Comparison of ENCODE assay signal across 11 mouse cellular contexts in the genomic region with DNA sequence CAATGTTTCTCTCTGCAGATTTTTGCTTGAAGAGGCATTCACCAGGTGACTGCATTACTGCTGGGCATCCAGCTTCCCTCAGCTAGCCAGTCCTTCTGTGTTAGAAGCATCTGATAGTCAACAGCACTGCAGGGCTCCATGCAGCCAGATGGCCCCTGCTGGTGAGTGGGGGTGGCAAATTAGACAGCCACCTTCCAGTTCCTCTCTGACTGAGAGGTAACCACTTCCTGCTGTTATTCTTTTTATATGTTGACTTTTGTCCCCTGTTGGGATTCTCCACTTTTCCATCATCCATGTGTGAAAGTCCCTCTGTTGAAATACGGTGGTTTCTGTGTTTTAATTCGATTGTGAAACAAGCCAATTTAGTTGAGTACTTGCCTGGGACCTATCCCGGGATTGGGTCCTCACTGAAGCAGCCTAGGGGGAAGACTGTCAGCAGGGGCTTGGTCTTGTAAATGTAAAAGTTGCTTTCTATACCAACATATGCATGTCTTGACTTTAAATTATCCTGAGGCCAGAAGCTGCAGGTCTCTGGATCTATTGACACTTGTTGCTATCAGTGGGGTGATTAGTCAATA. TPM values are rescaled to one million over a fixed set of nuclear protein-coding genes. Genes with fewer than 3 reads are reported as not detected.
DNase-seq lines count a peak whose midpoint lies in the region; ATAC-seq lines count a peak whose summit lies in the region.
"Had no signal": no experiment of that assay in that cellular context is flagged by ENCODE, and none has a peak within 500 bp of the region (broad histone marks: within the 10 kb centered on the region; RNA-seq: fewer than 3 reads in every experiment).

No protein-coding gene starts in this region.

- H3K9me3 ChIP-seq in midbrain, embryonic 14.5 days (ENCODE audit: control insufficient read depth, low read length): no peaks in the 10 kb centered on the region
- no peaks in the 10 kb centered on the region for H3K9me3 ChIP-seq in midbrain, embryonic 11.5 days (ENCODE audit: control insufficient read depth, low read length)

- intact Hi-C loops in heart, postnatal 10 days (cut with DNase I): loop anchor here (10.0 kb wide), 1 partner anchor 474 kb away; no protein-coding TSS in a partner anchor

- no peaks in the 10 kb centered on the region for H3K36me3 ChIP-seq in midbrain, embryonic 14.5 days (ENCODE audit: control insufficient read depth, insufficient read depth, low read length)
- no peaks in the 10 kb centered on the region for H3K36me3 ChIP-seq in midbrain, embryonic 11.5 days (ENCODE audit: control insufficient read depth, insufficient read depth, low read length)

- 49% methylated on average over 3 of the region's 3 CpGs for WGBS in midbrain, embryonic 14.5 days
- WGBS in midbrain, embryonic 11.5 days: 48% methylated on average over 3 of the region's 3 CpGs

- no peak overlapping the region for H3K27ac ChIP-seq in midbrain, embryonic 14.5 days (replicated peaks; ENCODE audit: low read depth, low read length)
- no peak overlapping the region for H3K27ac ChIP-seq in midbrain, embryonic 11.5 days (ENCODE audit: low read depth, low read length)
- H3K27ac ChIP-seq: left cerebral cortex, adult 2 months had no signal

- DNase-seq in midbrain, embryonic 14.5 days: peak; percentile 0
- no peak for DNase-seq in midbrain, embryonic 11.5 days (ENCODE audit: low spot score, missing footprints)
- peak; percentile 11 to 33 for DNase-seq in cerebellum, adult 18-20 months
- DNase-seq in thymus, postnatal 36 days: peak; percentile 1 to 24
- DNase-seq in kidney, postnatal 14 days: no peak
- DNase-seq in heart, postnatal 10 days: no peak
- no peak for DNase-seq in adrenal gland, adult 8-10 months
- DNase-seq: kidney, adult 8-10 months had no signal

- H3K4me3 ChIP-seq in midbrain, embryonic 14.5 days (replicated peaks; ENCODE audit: low read depth, low read length): no peak overlapping the region
- H3K4me3 ChIP-seq in midbrain, embryonic 11.5 days (ENCODE audit: low read depth, low read length): no peak overlapping the region
- H3K4me3 ChIP-seq: left cerebral cortex, adult 2 months had no signal

- no peaks in the 10 kb centered on the region for H3K27me3 ChIP-seq in midbrain, embryonic 14.5 days (ENCODE audit: control insufficient read depth, insufficient read depth, low read length)
- H3K27me3 ChIP-seq in midbrain, embryonic 11.5 days (ENCODE audit: control insufficient read depth, insufficient read depth, low read length): peaks cover 7% of the 10 kb centered on the region

- H3K9ac ChIP-seq in midbrain, embryonic 14.5 days (replicated peaks; ENCODE audit: low read length): no peak overlapping the region
- no peak overlapping the region for H3K9ac ChIP-seq in midbrain, embryonic 11.5 days (ENCODE audit: low read length)

- H3K4me2 ChIP-seq in midbrain, embryonic 14.5 days (ENCODE audit: low read length): no peak overlapping the region
- no peak overlapping the region for H3K4me2 ChIP-seq in midbrain, embryonic 11.5 days

- ATAC-seq in midbrain, embryonic 14.5 days (ENCODE audit: low FRiP score, low TSS enrichment): no peak
- ATAC-seq in midbrain, embryonic 11.5 days (ENCODE audit: low FRiP score): no peak
- ATAC-seq in megakaryocyte progenitor cell, adult 5-6 weeks (replicated peaks; ENCODE audit: poor library complexity): peak; percentile 86

- H3K4me1 ChIP-seq in midbrain, embryonic 14.5 days (ENCODE audit: control insufficient read depth, insufficient read depth, low read length): no peaks in the 10 kb centered on the region
- H3K4me1 ChIP-seq in midbrain, embryonic 11.5 days (ENCODE audit: control insufficient read depth, insufficient read depth, low read length): no peaks in the 10 kb centered on the region

RNA-seq across cellular contexts. Expression of a gene that starts 16.7 kb away (rescaled TPM):
- polyA plus RNA-seq in midbrain, embryonic 14.5 days (2014; fragmentation: Nextera tagmentation; extraction: Ambion mirVana): 0.08 and 1.9 TPM in 2 replicates
- 1.1 and 1.4 TPM in 2 replicates for polyA plus RNA-seq in midbrain, embryonic 11.5 days (2014; fragmentation: Nextera tagmentation; extraction: Ambion mirVana)
- total RNA-seq in megakaryocyte progenitor cell, adult 5-6 weeks (2015): 67.7 and 88.1 TPM in 2 replicates
- 66.5 and 89.6 TPM in 2 replicates for total RNA-seq in megakaryocyte progenitor cell, adult 5-6 weeks (2017)
- 1 to 10 TPM; 3.7 to 3.9 TPM for total RNA-seq in heart, postnatal 10 days (2021)
- total RNA-seq in adrenal gland, adult 8-10 months (2022): 10 to 100 TPM; 22.3 to 30.8 (median 27.1) TPM
- total RNA-seq: MEL had no signal

Comparison
In these comparisons a context has a peak if more than half of its experiments do, and no peak if none do; other contexts are left out.
1. DNase-seq: peak in midbrain, embryonic 14.5 days (single experiment), cerebellum, adult 18-20 months (2 of 2) and thymus, postnatal 36 days (2 of 2); none in midbrain, embryonic 11.5 days (single experiment), kidney, postnatal 14 days (single experiment), heart, postnatal 10 days (0 of 2) and adrenal gland, adult 8-10 months (single experiment).
2. RNA of a gene that starts 16.7 kb away (total RNA-seq): 66.5 to 89.6 TPM in megakaryocyte progenitor cell, adult 5-6 weeks and 22.3 to 30.8 TPM in adrenal gland, adult 8-10 months; 3.7 to 3.9 TPM in heart, postnatal 10 days; every median in the first group is over 4 times any median in the second.